Mouse (Mus musculus): ENCODE measurements at regions not wholly inside any gene's neighbourhood (a gene's known extent, or its start where the extent isn't known, plus 50 kb on each side); places are given as distances from the start of the nearest gene placed in this dataset.

DNA sequence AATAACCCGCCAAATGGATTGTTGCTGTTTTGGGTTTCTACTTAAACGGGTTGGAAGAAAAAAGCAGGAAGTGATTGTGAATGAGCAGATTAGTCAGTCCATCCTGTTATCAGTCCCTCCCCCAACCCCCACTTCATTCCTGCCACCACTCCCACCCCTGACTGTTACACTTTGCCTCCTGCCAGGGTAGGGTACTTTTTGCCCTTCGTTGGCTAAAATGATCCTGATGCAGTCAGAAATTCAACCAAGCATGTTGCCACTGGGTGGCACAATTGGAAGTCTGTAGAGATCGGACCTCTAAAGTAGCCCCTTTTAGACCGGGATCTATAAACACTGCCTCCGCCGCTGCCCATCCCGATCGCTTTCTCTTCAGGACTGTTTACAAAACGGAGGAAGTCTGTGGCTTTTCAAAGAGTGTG is 96.0 kb upstream of the Jazf1 start:
- no peaks in the 10 kb centered on the region for H3K36me3 ChIP-seq (ENCODE audit: control insufficient read depth, insufficient read depth, low read length)
- no peak overlapping the region for H3K4me3 ChIP-seq (ENCODE audit: low read depth, low read length)
- DNase-seq (ENCODE audit: low spot score) (no peak), ATAC-seq (replicated peaks; ENCODE audit: low FRiP score) (no peak)
- no peaks in the 10 kb centered on the region for H3K27me3 ChIP-seq (ENCODE audit: control insufficient read depth, insufficient read depth, low read length)
- H3K4me1 ChIP-seq (replicated peaks; ENCODE audit: control insufficient read depth, insufficient read depth, low read length) = no peaks in the 10 kb centered on the region
- H3K4me2 ChIP-seq (ENCODE audit: low read depth, low read length, severe bottlenecking) = peak overlapping the region; percentile 36
- H3K27ac ChIP-seq (ENCODE audit: low read depth, low read length) = no peak overlapping the region
- H3K9ac ChIP-seq (ENCODE audit: low read length) = no peak overlapping the region; the same call in 1 of the 2 replicates
- WGBS = 11% methylated on average over 10 of the region's 10 CpGs
- no peaks in the 10 kb centered on the region for H3K9me3 ChIP-seq (ENCODE audit: control insufficient read depth, low read length)

DNA sequence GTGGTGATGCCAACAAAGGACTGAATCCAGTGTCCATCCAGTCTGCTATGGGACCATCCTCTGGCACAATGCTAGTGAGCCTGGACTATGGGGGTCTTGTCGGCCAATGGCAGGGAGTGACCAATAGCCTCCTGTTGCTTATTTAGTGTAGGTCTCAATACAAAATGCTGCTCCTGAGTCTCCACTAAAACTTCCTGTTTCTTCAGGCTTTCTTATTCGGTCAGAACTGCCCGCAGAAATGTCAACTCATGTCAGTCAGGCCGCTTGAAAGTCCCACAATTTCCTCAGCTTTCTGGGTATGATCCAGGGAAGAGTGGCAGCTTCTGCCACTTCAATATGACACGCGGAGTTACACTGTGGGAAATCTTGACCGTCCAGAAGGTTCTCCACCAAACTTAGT is 94.7 kb upstream of the Jazf1 start:
- no peaks in the 10 kb centered on the region for H3K36me3 ChIP-seq (ENCODE audit: control insufficient read depth, insufficient read depth, low read length)
- no peaks in the 10 kb centered on the region for H3K4me1 ChIP-seq (replicated peaks; ENCODE audit: control insufficient read depth, insufficient read depth, low read length)
- H3K27ac ChIP-seq (ENCODE audit: low read depth, low read length) = no peak overlapping the region
- ATAC-seq (replicated peaks; ENCODE audit: low FRiP score) (no peak), DNase-seq (ENCODE audit: low spot score) (no peak)
- H3K9ac ChIP-seq (ENCODE audit: low read length) = no peak overlapping the region
- H3K9me3 ChIP-seq (ENCODE audit: control insufficient read depth, low read length) = no peaks in the 10 kb centered on the region
- no peak overlapping the region for H3K4me3 ChIP-seq (ENCODE audit: low read depth, low read length)
- no peak overlapping the region for H3K4me2 ChIP-seq (ENCODE audit: low read depth, low read length, severe bottlenecking)
- WGBS = 88% methylated on average over 7 of the region's 7 CpGs
- no peaks in the 10 kb centered on the region for H3K27me3 ChIP-seq (ENCODE audit: control insufficient read depth, insufficient read depth, low read length)

DNA sequence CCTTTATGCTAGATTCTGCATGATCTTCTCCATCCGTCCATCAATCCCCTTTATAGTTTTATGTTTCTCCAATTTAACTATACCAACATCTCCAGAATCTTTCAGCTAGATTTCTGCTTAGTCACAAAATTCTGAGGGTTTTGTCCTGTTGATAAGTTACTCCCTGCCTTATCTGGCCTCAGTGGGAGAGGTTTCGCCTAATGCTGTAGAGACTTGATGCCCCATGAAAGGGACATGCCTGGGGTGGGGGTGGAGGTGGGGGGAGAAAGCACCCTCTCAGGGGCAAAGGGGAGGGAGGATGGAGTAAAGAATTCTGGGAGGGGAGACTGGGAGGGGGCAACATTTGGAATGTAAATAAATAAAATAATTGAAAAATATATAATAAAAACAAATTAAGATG is 93.2 kb upstream of the Jazf1 start:
- no peaks in the 10 kb centered on the region for H3K4me1 ChIP-seq (replicated peaks; ENCODE audit: control insufficient read depth, insufficient read depth, low read length)
- DNase-seq (ENCODE audit: low spot score) = no peak
- H3K27ac ChIP-seq (ENCODE audit: low read depth, low read length) = no peak overlapping the region
- 76% methylated on average over 2 of the region's 2 CpGs for WGBS
- no peaks in the 10 kb centered on the region for H3K36me3 ChIP-seq (ENCODE audit: control insufficient read depth, insufficient read depth, low read length)
- no peak overlapping the region for H3K4me2 ChIP-seq (ENCODE audit: low read depth, low read length, severe bottlenecking)
- no peak overlapping the region for H3K9ac ChIP-seq (ENCODE audit: low read length)
- ATAC-seq (replicated peaks; ENCODE audit: low FRiP score) = no peak
- no peaks in the 10 kb centered on the region for H3K27me3 ChIP-seq (ENCODE audit: control insufficient read depth, insufficient read depth, low read length)
- no peaks in the 10 kb centered on the region for H3K9me3 ChIP-seq (ENCODE audit: control insufficient read depth, low read length)
- H3K4me3 ChIP-seq (ENCODE audit: low read depth, low read length) = no peak overlapping the region

DNA sequence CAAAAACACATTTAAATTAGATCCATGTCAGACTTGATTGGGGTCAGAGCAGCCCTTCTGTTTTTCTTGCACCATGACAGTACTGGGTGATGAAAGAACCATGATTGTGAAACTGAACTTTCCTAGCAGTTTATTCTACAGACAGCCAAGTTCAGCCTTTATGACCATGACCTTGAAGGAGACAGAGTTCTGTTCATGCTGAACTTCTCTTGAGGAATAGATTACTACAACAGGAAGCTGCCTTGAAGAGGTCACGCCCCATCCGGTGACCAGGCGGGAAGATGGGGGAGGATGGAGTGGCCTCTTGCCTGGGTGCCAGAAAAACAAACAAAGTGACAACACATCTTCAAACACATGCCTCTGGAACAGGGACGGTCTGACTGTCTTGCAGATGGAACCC is 86.2 kb upstream of the Jazf1 start:
- ATAC-seq (replicated peaks; ENCODE audit: low FRiP score) (no peak), DNase-seq (ENCODE audit: low spot score) (no peak)
- Histone ChIP-seq H3K27ac (ENCODE audit: low read depth, low read length) (no peak overlapping the region), H3K9me3 (ENCODE audit: control insufficient read depth, low read length) (no peaks in the 10 kb centered on the region), H3K4me2 (ENCODE audit: low read depth, low read length, severe bottlenecking) (no peak overlapping the region), H3K4me3 (ENCODE audit: low read depth, low read length) (no peak overlapping the region), H3K36me3 (ENCODE audit: control insufficient read depth, insufficient read depth, low read length) (no peaks in the 10 kb centered on the region), H3K9ac (ENCODE audit: low read length) (no peak overlapping the region), H3K27me3 (ENCODE audit: control insufficient read depth, insufficient read depth, low read length) (no peaks in the 10 kb centered on the region), H3K4me1 (replicated peaks; ENCODE audit: control insufficient read depth, insufficient read depth, low read length) (no peaks in the 10 kb centered on the region)
- WGBS = 82% methylated on average over 4 of the region's 4 CpGs

DNA sequence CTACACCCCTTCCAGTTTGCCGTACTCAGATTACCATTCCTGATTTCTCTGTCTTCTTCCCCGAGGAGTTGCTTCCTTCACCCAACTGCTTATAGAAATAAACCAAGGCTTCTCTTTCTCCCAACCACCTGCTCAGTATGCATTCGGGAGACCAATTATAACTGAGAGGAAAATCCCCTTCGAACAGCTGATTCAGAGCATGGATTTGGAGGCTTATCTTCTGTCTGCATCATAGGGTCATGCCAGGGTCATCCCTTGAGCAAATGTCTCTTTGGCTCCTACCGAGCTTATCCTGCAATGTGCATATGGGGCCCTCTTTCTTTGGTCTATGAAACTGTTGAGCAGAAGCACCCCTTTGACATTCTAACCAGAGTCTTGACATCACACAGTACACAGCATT is 79.0 kb upstream of the Jazf1 start:
- Histone ChIP-seq H3K36me3 (ENCODE audit: control insufficient read depth, insufficient read depth, low read length) (no peaks in the 10 kb centered on the region), H3K9ac (ENCODE audit: low read length) (no peak overlapping the region), H3K9me3 (ENCODE audit: control insufficient read depth, low read length) (no peaks in the 10 kb centered on the region), H3K4me3 (ENCODE audit: low read depth, low read length) (no peak overlapping the region), H3K27ac (ENCODE audit: low read depth, low read length) (no peak overlapping the region), H3K4me1 (replicated peaks; ENCODE audit: control insufficient read depth, insufficient read depth, low read length) (peaks cover 2% of the 10 kb centered on the region; the same call in 1 of the 2 replicates), H3K27me3 (ENCODE audit: control insufficient read depth, insufficient read depth, low read length) (peaks cover 2% of the 10 kb centered on the region; the same call in 1 of the 2 replicates), H3K4me2 (ENCODE audit: low read depth, low read length, severe bottlenecking) (no peak overlapping the region)
- no peak for ATAC-seq (replicated peaks; ENCODE audit: low FRiP score)
- no peak for DNase-seq (ENCODE audit: low spot score)
- 55% methylated on average over 5 of the region's 5 CpGs for WGBS

DNA sequence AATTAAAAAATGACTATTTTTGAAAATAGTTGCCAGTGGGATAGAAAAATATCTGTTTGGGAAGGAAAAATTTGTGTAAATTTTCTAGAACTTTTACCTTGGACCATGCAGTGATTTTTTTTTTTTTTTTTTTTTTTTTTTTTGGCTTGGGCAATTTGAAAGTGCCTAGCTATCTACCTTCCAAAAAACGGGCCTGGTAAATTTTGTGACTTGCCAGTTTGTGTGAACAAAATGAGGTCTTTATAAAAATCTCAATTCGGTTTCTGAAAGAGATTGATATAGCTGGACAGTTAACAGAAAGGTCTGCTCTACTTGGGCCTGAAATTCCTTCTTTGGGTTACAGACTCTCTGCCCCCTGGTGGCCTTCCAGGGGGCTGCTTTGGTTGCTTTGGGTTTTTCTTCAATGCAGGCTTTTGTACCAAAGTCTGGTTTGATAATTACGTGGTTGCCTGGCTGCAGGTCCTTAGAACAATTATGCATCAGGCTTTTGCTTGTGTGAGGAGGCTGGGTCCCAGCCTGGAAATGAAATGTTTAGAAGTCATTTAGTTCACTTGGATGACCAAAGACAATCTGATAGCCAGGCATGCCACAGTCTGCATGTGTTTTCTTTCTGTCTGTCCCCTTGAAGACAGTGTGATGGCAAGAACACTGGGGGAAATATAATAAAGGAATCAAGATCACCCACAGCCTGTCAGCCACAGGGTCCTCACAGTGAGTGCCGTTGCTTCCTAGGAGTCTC is 75.6 kb upstream of the Jazf1 start:
- Histone ChIP-seq H3K9me3 (ENCODE audit: control insufficient read depth, low read length) (no peaks in the 10 kb centered on the region), H3K4me3 (ENCODE audit: low read depth, low read length) (no peak overlapping the region), H3K27me3 (ENCODE audit: control insufficient read depth, insufficient read depth, low read length) (peaks cover 2% of the 10 kb centered on the region; the same call in 1 of the 2 replicates), H3K36me3 (ENCODE audit: control insufficient read depth, insufficient read depth, low read length) (no peaks in the 10 kb centered on the region), H3K4me2 (ENCODE audit: low read depth, low read length, severe bottlenecking) (no peak overlapping the region), H3K9ac (ENCODE audit: low read length) (no peak overlapping the region), H3K4me1 (replicated peaks; ENCODE audit: control insufficient read depth, insufficient read depth, low read length) (peaks cover 2% of the 10 kb centered on the region; the same call in 1 of the 2 replicates), H3K27ac (ENCODE audit: low read depth, low read length) (no peak overlapping the region)
- WGBS = 12% methylated on average over 4 of the region's 4 CpGs
- DNase-seq (ENCODE audit: low spot score) = peak; percentile 87
- ATAC-seq (replicated peaks; ENCODE audit: low FRiP score) = peak; percentile 67

DNA sequence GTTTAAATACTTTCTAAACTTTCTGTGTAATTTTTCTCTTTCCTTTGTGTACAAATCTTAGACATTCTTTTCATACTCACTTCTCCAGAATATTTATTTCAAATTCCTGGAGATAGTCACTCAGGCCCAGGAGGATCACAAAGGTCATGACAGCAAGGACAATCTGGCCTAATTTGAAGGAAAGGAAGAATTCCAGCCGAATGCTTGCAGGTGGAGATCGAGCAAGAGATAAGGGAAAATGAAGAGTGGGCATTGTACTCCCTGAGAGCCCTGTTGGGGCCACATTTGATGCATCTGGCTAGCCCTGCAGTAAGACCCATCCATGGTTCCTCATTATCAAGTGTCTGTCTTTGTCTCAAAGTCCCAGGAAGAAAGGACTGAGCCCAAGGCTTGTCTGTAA is 66.0 kb upstream of the Jazf1 start:
- no peak overlapping the region for H3K4me2 ChIP-seq (ENCODE audit: low read depth, low read length, severe bottlenecking)
- no peak overlapping the region for H3K9ac ChIP-seq (ENCODE audit: low read length)
- H3K4me3 ChIP-seq (ENCODE audit: low read depth, low read length) = no peak overlapping the region
- H3K27me3 ChIP-seq (ENCODE audit: control insufficient read depth, insufficient read depth, low read length) = no peaks in the 10 kb centered on the region
- no peak for DNase-seq (ENCODE audit: low spot score)
- no peaks in the 10 kb centered on the region for H3K9me3 ChIP-seq (ENCODE audit: control insufficient read depth, low read length)
- H3K4me1 ChIP-seq (replicated peaks; ENCODE audit: control insufficient read depth, insufficient read depth, low read length) = peaks cover 4% of the 10 kb centered on the region; the same call in 1 of the 2 replicates
- no peak overlapping the region for H3K27ac ChIP-seq (ENCODE audit: low read depth, low read length)
- 67% methylated on average over 2 of the region's 2 CpGs for WGBS
- no peaks in the 10 kb centered on the region for H3K36me3 ChIP-seq (ENCODE audit: control insufficient read depth, insufficient read depth, low read length)
- no peak for ATAC-seq (replicated peaks; ENCODE audit: low FRiP score)

DNA sequence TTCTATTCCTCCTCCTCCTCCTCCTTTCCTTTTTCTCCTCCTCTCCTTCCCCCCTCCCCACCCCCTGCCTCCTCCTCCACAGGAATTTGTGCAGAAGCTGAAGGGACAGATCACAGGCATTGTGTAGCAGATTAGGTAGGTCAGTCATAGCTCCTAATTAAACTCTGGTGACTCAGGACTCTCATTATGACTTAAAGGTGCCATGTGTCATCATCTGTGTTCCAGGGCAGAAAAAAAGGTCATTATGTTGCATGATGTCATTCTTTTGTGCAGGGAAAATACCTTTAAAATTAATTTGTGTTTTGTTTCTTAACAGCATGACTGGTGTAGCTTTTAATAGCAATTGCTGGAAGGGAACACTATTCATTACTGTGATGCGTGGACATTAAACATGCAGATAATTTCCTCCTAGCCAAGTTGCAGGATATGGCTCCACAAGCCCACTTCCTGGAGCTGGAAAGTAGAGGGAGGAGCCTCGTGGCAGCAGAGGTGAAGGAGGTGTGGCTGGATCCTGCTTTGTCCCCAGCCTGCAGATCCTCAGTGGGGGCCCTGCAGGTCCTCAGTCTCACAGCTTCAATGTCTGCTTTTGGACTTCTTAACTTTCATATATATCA is 62.4 kb upstream of the Jazf1 start:
- ATAC-seq (replicated peaks; ENCODE audit: low FRiP score) = no peak
- Histone ChIP-seq H3K36me3 (ENCODE audit: control insufficient read depth, insufficient read depth, low read length) (no peaks in the 10 kb centered on the region), H3K27me3 (ENCODE audit: control insufficient read depth, insufficient read depth, low read length) (no peaks in the 10 kb centered on the region), H3K9me3 (ENCODE audit: control insufficient read depth, low read length) (no peaks in the 10 kb centered on the region), H3K4me1 (replicated peaks; ENCODE audit: control insufficient read depth, insufficient read depth, low read length) (peaks cover 4% of the 10 kb centered on the region; the same call in 1 of the 2 replicates), H3K27ac (ENCODE audit: low read depth, low read length) (no peak overlapping the region), H3K4me2 (ENCODE audit: low read depth, low read length, severe bottlenecking) (no peak overlapping the region), H3K4me3 (ENCODE audit: low read depth, low read length) (no peak overlapping the region), H3K9ac (ENCODE audit: low read length) (no peak overlapping the region)
- 19% methylated on average over 2 of the region's 2 CpGs for WGBS
- DNase-seq (ENCODE audit: low spot score) = no peak

DNA sequence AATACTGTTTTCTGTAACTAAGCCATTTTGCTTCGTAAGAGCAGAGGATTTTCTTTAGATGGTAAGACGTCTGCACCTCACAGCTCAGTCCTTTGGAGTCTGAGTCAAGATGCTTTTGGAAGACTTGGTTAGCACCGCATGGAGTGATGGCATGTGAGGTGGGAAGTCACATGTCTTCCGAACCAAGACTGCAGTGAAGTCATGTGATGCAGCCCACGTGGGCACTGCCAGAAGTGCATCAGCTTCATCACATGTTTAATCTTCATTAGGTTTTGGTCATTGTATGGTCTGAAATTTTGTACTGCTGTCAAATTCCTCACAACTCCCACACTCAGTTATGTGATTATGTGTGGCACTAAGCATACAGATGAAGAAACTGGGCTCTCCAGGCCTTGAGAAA is 58.3 kb upstream of the Jazf1 start:
- WGBS = 73% methylated on average over 5 of the region's 5 CpGs
- DNase-seq (ENCODE audit: low spot score) = no peak
- Histone ChIP-seq H3K4me3 (ENCODE audit: low read depth, low read length) (no peak overlapping the region), H3K27ac (ENCODE audit: low read depth, low read length) (no peak overlapping the region), H3K4me2 (ENCODE audit: low read depth, low read length, severe bottlenecking) (no peak overlapping the region), H3K27me3 (ENCODE audit: control insufficient read depth, insufficient read depth, low read length) (no peaks in the 10 kb centered on the region), H3K9ac (ENCODE audit: low read length) (no peak overlapping the region), H3K4me1 (replicated peaks; ENCODE audit: control insufficient read depth, insufficient read depth, low read length) (peaks cover 4% of the 10 kb centered on the region; the same call in 1 of the 2 replicates), H3K9me3 (ENCODE audit: control insufficient read depth, low read length) (no peaks in the 10 kb centered on the region), H3K36me3 (ENCODE audit: control insufficient read depth, insufficient read depth, low read length) (no peaks in the 10 kb centered on the region)
- no peak for ATAC-seq (replicated peaks; ENCODE audit: low FRiP score)
